Mouse (Mus musculus) lung, postnatal 4 days (tissue): Measurements from ENCODE around the gene Gm21987.
"Not testable (repeated sequence)": the region's sequence is repeated elsewhere in the genome, so short reads cannot be mapped to it uniquely, and the experiment has no call there.

Source experiments
- DNase-seq, 2 experiments: peaks; one replicate each; pipeline ENCODE4 v3.0.0; 2021

Gene Gm21987

DNA sequence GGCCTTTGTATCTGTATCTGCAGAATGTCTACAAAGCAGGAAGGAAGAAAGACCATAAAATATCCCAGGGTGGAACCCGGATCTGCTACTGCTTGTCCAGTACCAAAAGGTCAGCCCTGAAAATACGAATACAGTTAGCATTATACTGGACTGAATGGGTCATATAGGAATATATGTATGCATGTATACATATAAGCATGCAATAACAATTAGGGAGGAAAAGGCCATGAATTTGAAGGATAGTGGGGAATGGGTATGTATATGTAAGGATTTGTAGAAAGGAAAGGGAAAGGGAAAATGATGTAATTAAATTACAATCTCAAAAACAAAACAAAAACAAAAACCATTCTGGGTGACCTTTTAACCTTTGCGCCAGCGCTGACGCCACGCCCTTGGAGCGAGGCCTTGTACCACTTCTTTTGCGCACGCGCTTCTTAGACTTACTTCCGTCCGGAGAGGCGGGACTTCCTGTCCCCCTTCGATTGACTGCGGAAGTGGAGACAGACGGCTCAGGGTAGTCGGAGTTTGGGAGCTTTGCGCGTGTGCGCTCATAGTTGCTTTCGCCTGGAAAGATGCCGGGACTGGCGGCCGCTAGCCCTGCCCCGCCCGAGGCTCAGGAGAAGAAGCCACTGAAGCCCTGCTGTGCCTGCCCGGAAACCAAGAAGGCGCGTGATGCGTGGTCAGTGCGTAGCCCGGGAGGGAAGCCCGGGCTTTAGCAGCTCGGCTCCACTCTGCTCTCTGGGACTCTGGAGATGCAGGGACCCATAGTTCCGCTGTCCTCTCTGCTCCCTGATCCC, at the start of gene Gm21987, which contains the start of gene Cox17:
Gene Gm21987, plus strand, starts transcription at position 512 of the 797 bp plus-strand sequence.
Gene Cox17, plus strand, starts transcription at position 463 of the 797 bp plus-strand sequence.
- peak; percentile 92 to 94 for DNase-seq

DNA sequence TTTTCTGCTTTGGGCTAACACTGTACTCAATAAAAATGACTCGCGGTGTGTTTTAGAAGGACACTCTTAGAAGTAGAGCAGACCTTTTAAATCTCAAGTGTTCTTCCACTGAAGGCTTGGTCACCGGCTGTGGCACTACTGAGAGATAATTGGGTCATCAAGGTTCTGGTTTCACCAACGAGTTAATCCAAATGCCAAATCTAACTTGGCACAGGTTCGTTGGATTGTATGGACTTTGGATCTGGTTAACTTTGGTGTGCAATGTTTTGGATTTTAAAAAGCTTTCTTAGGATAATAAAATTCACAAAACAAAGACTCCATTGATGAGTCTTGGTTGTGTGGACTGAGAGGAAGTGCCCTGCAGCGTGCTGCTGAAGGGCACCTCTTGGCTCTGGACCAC, 48.4 kb upstream of the Gm21987 start:
- DNase-seq = no peak

DNA sequence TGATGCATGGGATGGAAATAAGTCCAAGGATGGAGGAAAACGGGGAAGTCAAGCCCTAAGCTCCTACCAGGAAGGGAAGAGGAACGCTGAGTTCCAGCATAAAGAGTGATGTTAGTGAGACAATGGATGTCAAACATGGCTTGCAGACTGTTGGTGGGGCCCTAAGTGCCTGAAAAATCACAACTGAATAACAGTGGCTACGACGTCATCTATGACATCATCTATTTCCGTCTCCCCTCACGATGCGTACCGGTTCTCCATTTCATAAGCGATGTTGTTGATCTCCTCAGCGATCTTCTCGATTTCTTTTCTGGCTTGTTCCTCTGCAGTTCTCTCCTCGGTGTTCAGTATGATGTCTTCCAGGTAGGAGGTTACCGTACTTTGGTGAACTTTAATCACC, 44.5 kb upstream of the Gm21987 start:
- DNase-seq = no peak

- peak; percentile 72 to 84 for DNase-seq
These were observed 42.2 kb upstream of the Gm21987 start for GRCm38 (mm10) chr16:38304460-38305194.

- no peak for DNase-seq
These were observed 40.1 kb upstream of the Gm21987 start for GRCm38 (mm10) chr16:38306571-38307220.

- DNase-seq = no peak
These were observed 39.6 kb upstream of the Gm21987 start for GRCm38 (mm10) chr16:38307221-38307605.

DNA sequence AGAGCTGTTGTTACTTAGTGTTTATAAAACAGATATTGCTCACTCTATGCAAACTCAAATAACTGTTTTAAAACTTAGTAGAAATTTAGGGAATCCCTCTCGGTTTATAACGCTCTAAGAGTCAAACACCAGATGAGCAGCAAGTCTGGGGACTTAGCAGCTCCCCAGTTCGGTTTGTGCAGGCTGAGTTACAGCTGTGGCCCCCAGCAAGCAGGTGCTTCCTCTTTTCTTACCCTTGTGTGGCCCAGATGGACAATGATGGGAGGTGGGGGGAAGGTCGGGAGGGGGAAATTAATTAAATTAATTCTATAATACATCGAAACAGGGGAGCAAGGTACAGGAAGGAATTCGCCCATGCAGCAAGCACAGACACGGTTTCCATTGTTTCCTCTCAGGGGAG, 39.2 kb upstream of the Gm21987 start:
- DNase-seq = no peak

DNA sequence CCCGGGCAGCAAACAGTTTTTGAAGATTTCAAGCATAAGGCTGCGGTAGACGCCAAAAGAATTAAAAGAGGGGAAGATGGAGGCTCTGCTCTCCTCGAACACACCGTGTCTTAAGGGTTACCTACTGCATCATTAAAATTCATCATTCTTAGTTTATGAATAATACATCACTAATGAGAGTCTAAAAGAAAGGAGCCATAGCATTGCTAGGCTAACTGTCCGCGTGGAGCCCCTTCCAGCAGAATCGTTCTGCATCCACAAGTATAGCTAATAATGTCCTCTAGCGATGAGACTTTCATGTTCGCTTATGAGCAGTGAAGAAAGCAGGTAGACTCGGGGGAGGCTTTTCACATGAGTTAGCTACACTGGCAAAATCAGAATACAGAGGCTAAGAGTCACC, 38.6 kb upstream of the Gm21987 start:
- DNase-seq = no peak

DNA sequence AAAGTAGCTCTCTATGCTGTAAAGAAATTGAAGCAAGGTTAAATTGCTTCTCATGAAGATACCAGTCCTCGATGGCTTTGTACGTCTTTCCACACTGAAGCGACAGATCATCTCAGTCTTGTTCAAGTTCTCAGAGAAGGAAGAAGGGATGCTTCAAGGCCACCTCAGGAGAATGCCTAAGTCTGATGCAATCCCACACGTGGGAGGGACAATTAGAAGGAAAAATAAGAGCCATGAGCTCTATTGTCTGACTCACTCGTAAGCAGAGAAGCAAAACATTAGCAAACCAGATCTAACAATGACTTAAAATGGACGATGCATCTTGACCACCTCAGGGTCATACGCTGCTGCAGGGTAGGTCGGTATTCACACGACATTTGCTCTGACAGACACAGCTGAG, 28.3 kb upstream of the Gm21987 start:
- no peak for DNase-seq

- no peak for DNase-seq
These were observed 27.8 kb upstream of the Gm21987 start for GRCm38 (mm10) chr16:38319087-38319486.

- peak in 1 of 2 experiments; percentile 50 for DNase-seq
These were observed 25.3 kb upstream of the Gm21987 start for GRCm38 (mm10) chr16:38321452-38321935.

GRCm38 (mm10) chr16:38324311-38324710, 22.5 kb upstream of the Gm21987 start:
- DNase-seq = no peak

DNA sequence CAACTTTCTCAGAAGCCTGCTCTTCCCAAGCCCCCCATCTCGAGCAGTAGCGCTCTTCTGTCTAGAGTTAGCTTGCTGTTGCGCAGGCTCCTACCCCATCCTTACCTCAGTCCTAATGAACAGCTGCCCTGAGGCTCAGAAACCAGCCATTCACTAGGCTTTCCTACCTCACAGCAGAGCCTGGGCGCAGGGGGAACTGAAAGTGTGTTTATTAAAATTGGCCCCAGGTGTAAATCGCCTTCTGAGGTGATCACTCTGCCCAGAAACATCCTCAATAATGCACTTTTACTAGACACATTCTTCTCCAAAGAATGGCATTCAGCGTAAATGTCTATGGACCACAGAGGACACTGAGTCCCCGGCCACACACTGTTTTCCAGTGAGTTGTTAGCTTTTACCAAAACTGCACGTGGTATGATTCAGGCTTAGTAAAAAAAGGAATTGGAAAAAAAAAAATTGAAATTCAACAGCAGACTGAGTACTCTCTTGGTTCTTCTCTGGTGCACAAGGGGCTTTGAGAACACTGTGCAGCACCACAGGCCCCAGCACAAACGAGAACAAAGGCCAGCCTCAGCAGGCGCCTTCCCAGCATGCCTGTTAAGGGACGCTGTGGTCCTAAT, 20.0 kb upstream of the Gm21987 start:
- no peak for DNase-seq

GRCm38 (mm10) chr16:38329340-38329739, 17.5 kb upstream of the Gm21987 start:
- no peak for DNase-seq

- DNase-seq = no peak
These were observed 12.4 kb upstream of the Gm21987 start for GRCm38 (mm10) chr16:38334431-38334830.

- DNase-seq = not testable (repeated sequence)
These were observed 8.8 kb upstream of the Gm21987 start for GRCm38 (mm10) chr16:38338077-38338476.

- DNase-seq = peak; percentile 83 to 84
These were observed 5.2 kb upstream of the Gm21987 start, which contains the start of gene Maats1 for GRCm38 (mm10) chr16:38341396-38342324. Gene Maats1 (minus strand): TSS chr16:38342143.

DNA sequence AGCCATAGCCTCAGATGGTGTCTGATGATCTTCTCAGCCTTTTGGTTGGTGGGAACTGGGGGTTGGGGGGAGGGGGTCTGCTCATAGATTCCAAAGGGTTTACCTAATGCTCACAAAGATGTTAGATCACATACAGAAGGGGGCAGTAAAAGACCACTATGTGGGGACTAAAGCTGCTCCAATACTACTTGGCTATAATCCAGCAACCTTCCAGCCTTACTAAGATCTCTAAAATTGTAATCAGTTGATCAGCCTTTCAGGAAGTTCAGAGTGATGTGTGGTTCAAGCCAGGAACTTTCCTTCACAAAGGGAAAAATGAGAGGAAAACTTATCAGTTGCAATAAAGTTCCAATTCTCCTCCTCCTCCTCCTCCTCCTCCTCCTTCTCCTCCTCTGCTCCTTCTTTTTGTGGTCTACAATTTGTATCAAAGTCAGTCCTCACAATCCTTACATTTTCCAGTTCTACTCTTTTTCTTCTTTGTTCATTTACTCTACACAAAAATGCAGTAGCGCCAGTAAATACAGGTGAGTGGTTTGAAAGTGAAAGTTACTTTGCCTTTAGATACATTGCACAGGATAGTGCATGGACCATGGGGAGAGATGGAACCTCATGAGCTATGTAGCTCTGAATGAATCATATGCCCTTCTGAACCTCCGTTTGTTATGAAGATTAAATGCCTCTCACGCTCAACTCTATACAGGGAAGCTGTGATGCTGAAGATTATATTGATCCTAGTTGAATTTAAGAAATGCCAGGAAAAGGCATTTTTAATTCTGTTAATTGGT, 1.7 kb upstream of the Gm21987 start:
- peak in 1 of 2 experiments; percentile 7 for DNase-seq

DNA sequence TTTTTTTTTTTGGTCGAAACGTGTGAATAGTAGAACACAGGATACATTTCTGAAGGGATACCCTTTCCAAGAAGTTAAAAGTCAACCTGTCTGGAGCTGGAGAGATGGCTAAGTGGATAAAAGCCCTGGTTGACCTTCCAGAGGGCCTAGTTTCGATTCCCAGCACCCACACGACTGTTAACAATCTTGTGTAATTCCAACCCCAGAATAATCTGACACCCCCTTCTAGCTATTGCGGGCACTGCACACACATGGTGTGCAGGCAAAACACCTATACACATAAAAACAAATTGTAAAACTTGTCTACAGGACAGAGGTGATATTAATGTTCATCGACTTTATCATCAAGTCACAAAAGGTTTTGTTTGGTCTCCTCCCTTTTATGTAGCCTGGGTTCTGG, 748 bp downstream of the Gm21987 start:
- DNase-seq = no peak

GRCm38 (mm10) chr16:38348217-38348761, 1.4 kb downstream of the Gm21987 start:
- DNase-seq = no peak
